Mouse (Mus musculus) lung, postnatal 10 days (tissue): ENCODE measurements around the gene Xpo6.
A peak's percentile ranks its signal among the peaks of the same experiment; 100 is the strongest.

ENCODE experiments used
- DNase-seq: peaks from one replicate; pipeline ENCODE4 v3.0.0; 2021

Gene Xpo6

GRCm38 (mm10) chr7:126121533-126121932 lies 78.8 kb downstream of the Xpo6 start:
- DNase-seq, result peak; percentile 70

- no peak for DNase-seq
Observed at GRCm38 (mm10) chr7:126119819-126120218, 80.5 kb downstream of the Xpo6 start.

- DNase-seq, result no peak
Observed at GRCm38 (mm10) chr7:126113263-126113662, 87.0 kb downstream of the Xpo6 start.

GRCm38 (mm10) chr7:126111230-126111629 lies 89.1 kb downstream of the Xpo6 start:
- no peak for DNase-seq

- no peak for DNase-seq
Observed at GRCm38 (mm10) chr7:126109898-126110297, 90.4 kb downstream of the Xpo6 start.

GRCm38 (mm10) chr7:126100440-126100839 lies 99.9 kb downstream of the Xpo6 start:
- no peak for DNase-seq

GRCm38 (mm10) chr7:126099835-126100234 lies 100.5 kb downstream of the Xpo6 start:
- no peak for DNase-seq

- DNase-seq, result no peak
Observed at GRCm38 (mm10) chr7:126099163-126099775, 101.0 kb downstream of the Xpo6 start.

GRCm38 (mm10) chr7:126097219-126097915 lies 102.9 kb downstream of the Xpo6 start:
- DNase-seq, result peak; percentile 40

- peak; percentile 43 for DNase-seq
Observed at GRCm38 (mm10) chr7:126096596-126096995, 103.7 kb downstream of the Xpo6 start.

GRCm38 (mm10) chr7:126094738-126095137 lies 105.6 kb downstream of the Xpo6 start:
- DNase-seq, result no peak

GRCm38 (mm10) chr7:126093162-126093561 lies 107.1 kb downstream of the Xpo6 start:
- DNase-seq, result no peak

GRCm38 (mm10) chr7:126089782-126090181 lies 110.5 kb downstream of the Xpo6 start:
- peak; percentile 79 for DNase-seq

GRCm38 (mm10) chr7:126088155-126088554 lies 112.1 kb downstream of the Xpo6 start:
- peak; percentile 49 for DNase-seq

GRCm38 (mm10) chr7:126087602-126088001 lies 112.7 kb downstream of the Xpo6 start:
- no peak for DNase-seq

- DNase-seq, result peak; percentile 59
Observed at GRCm38 (mm10) chr7:126086321-126086741, 114.0 kb downstream of the Xpo6 start.

GRCm38 (mm10) chr7:126085154-126085553 lies 115.1 kb downstream of the Xpo6 start:
- no peak for DNase-seq

GRCm38 (mm10) chr7:126083980-126084348 lies 116.3 kb downstream of the Xpo6 start:
- DNase-seq, result no peak

- DNase-seq, result peak; percentile 47
Observed at GRCm38 (mm10) chr7:126083341-126083979, 116.8 kb downstream of the Xpo6 start.

- DNase-seq, result no peak
Observed at GRCm38 (mm10) chr7:126082286-126082741, 118.0 kb downstream of the Xpo6 start, which contains the start of gene Gsg1l. Gene Gsg1l (minus strand): TSS chr7:126082411.

- DNase-seq, result peak; percentile 33
Observed at GRCm38 (mm10) chr7:126081727-126082285, 118.5 kb downstream of the Xpo6 start.

GRCm38 (mm10) chr7:126080949-126081654 lies 119.2 kb downstream of the Xpo6 start:
- DNase-seq, result no peak

- no peak for DNase-seq
Observed at GRCm38 (mm10) chr7:126076935-126077334, 123.4 kb downstream of the Xpo6 start.
